Mouse (Mus musculus): ENCODE data around the gene Kif4. TPM values are rescaled to one million over a fixed set of nuclear protein-coding genes. Genes with fewer than 3 reads are reported as not detected.

The Kif4 gene
- 2.2 and 2.3 TPM in 2 replicates for polyA plus RNA-seq (2012)

GRCm38 (mm10) chrX:100625546-100625801 lies at the start of gene Kif4:
Gene Kif4, plus strand, starts transcription at chrX:100625737.

GRCm38 (mm10) chrX:100594791-100595190 lies 30.7 kb upstream of the Kif4 start, which contains the start of gene P2ry4:
Gene P2ry4, minus strand, starts transcription at chrX:100594869.

GRCm38 (mm10) chrX:100605314-100605713 lies 20.2 kb upstream of the Kif4 start, which contains the start of gene Arr3:
Gene Arr3, plus strand, starts transcription at chrX:100605497.

GRCm38 (mm10) chrX:100625802-100626793 lies 561 bp downstream of the Kif4 start, which contains the start of gene Pdzd11:
Gene Pdzd11, minus strand, starts transcription at chrX:100626568.

GRCm38 (mm10) chrX:100729665-100730188 lies 104.2 kb downstream of the Kif4 start, which contains the start of gene Gdpd2:
Gene Gdpd2, plus strand, starts transcription at chrX:100729873.

GRCm38 (mm10) chrX:100767181-100767884 lies 141.8 kb downstream of the Kif4 start, which contains the start of gene Dlg3:
Gene Dlg3, plus strand, starts transcription at chrX:100767722.

Other genes starting within 250 kb of the Kif4 start
- gene Otud6a, start 196.7 kb upstream of the Kif4 start, polyA plus RNA-seq (2012), result not detected in 2 replicates
- gene Awat2, start 183.0 kb upstream of the Kif4 start, polyA plus RNA-seq (2012), result not detected in 2 replicates
- 22.1 and 30.9 TPM in 2 replicates for gene Igbp1, start 131.4 kb upstream of the Kif4 start, polyA plus RNA-seq (2012)
- gene Dgat2l6, start 100.9 kb upstream of the Kif4 start, polyA plus RNA-seq (2012), result not detected in 2 replicates
- not detected in 2 replicates for gene Awat1, start 53.5 kb upstream of the Kif4 start, polyA plus RNA-seq (2012)
- gene P2ry4, start 30.9 kb upstream of the Kif4 start, polyA plus RNA-seq (2012), result not detected in 2 replicates
- gene Arr3, start 20.2 kb upstream of the Kif4 start, polyA plus RNA-seq (2012), result not detected in 2 replicates
- 7.5 and 8.6 TPM in 2 replicates for gene Pdzd11, start 831 bp downstream of the Kif4 start, polyA plus RNA-seq (2012)
- 0.06 and 0.09 TPM in 2 replicates for gene Gdpd2, start 104.1 kb downstream of the Kif4 start, polyA plus RNA-seq (2012)
- 2.4 and 3.4 TPM in 2 replicates for gene Dlg3, start 142.0 kb downstream of the Kif4 start, polyA plus RNA-seq (2012)